8 mouse cellular contexts compared by ENCODE assay signal in the genomic region with DNA sequence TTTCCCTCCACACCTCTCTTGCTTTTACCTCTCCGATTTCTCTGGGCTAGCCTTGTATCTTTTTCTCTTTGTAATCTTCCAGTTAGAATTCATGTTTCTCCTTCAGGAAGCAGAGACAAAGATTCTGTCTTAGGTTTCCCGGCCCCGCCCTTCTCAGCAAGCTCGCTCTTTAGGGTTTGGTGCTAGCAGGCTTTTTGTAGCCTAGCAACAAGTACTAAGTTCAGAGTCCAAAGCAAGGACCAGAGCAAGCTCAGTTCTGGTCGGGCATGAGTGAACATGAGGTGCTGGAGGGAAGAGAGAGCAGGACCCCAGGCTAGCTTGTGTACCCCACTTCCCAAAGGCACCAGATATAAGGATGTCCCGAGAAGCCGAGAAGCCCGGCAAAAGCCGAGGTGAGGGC.
A peak's percentile ranks its signal among the peaks of the same experiment; 100 is the strongest.
DNase-seq lines count a peak whose midpoint lies in the region; ATAC-seq lines count a peak whose summit lies in the region.

No protein-coding gene starts in this region.

- H3K27ac ChIP-seq in hindbrain, embryonic 10.5 days, result peak overlapping the region; percentile 91
- H3K27ac ChIP-seq in limb, embryonic 12.5 days, result no peak overlapping the region
- no peak overlapping the region for H3K27ac ChIP-seq in stomach, embryonic 14.5 days (ENCODE audit: low read length)

- 11% methylated on average over 9 of the region's 9 CpGs for WGBS in hindbrain, embryonic 10.5 days
- 11% methylated on average over 9 of the region's 9 CpGs for WGBS in limb, embryonic 12.5 days
- WGBS in stomach, embryonic 14.5 days, result 5% methylated on average over 9 of the region's 9 CpGs

- H3K4me2 ChIP-seq in limb, embryonic 12.5 days, result peak overlapping the region; percentile 73
- H3K4me2 ChIP-seq in stomach, embryonic 14.5 days (replicated peaks; ENCODE audit: low read depth, low read length), result peak overlapping the region; percentile 45

- peak overlapping the region; percentile 59 for H3K4me3 ChIP-seq in hindbrain, embryonic 10.5 days
- H3K4me3 ChIP-seq in limb, embryonic 12.5 days (replicated peaks), result peak overlapping the region; percentile 47
- H3K4me3 ChIP-seq in stomach, embryonic 14.5 days (ENCODE audit: low read depth, low read length), result peak overlapping the region; percentile 30

- peaks cover 48% of the 10 kb centered on the region for H3K27me3 ChIP-seq in hindbrain, embryonic 10.5 days (ENCODE audit: insufficient read depth, poor library complexity, severe bottlenecking)
- peaks cover 47% of the 10 kb centered on the region for H3K27me3 ChIP-seq in limb, embryonic 12.5 days
- no peaks in the 10 kb centered on the region for H3K27me3 ChIP-seq in stomach, embryonic 14.5 days (ENCODE audit: control insufficient read depth, insufficient read depth, low read length)

- peaks cover 9% of the 10 kb centered on the region; the same call in 1 of the 2 replicates for H3K9me3 ChIP-seq in hindbrain, embryonic 10.5 days
- H3K9me3 ChIP-seq in limb, embryonic 12.5 days, result peaks cover 7% of the 10 kb centered on the region; the same call in 1 of the 2 replicates
- peaks cover 4% of the 10 kb centered on the region; the same call in 1 of the 2 replicates for H3K9me3 ChIP-seq in stomach, embryonic 14.5 days (ENCODE audit: control insufficient read depth, low read depth, low read length)

- peaks cover 31% of the 10 kb centered on the region for H3K4me1 ChIP-seq in hindbrain, embryonic 10.5 days (replicated peaks)
- H3K4me1 ChIP-seq in limb, embryonic 12.5 days (replicated peaks), result peaks cover 13% of the 10 kb centered on the region
- H3K4me1 ChIP-seq in stomach, embryonic 14.5 days (ENCODE audit: control insufficient read depth, insufficient read depth, low read length), result peaks cover 6% of the 10 kb centered on the region

- ATAC-seq in limb, embryonic 12.5 days (ENCODE audit: insufficient number of reproducible peaks, insufficient read depth, low FRiP score, low TSS enrichment, low read depth), result no peak
- no peak for ATAC-seq in stomach, embryonic 14.5 days (ENCODE audit: insufficient number of reproducible peaks, insufficient read depth, low FRiP score, low read depth)
- ATAC-seq in activated CD4-positive, CD25-positive, alpha-beta regulatory T cell, adult 4 months, result no peak

- DNase-seq in right cerebral cortex, postnatal 14 days, result peak; percentile 30
- DNase-seq in right cerebral cortex, postnatal 36 days (ENCODE audit: low spot score in 2 of 2), result no peak
- peak; percentile 52 for DNase-seq in hindbrain, embryonic 10.5 days (ENCODE audit: low spot score)
- no peak for DNase-seq in testis, postnatal 10 days (ENCODE audit: low spot score)
- DNase-seq in thymus, postnatal 25 days, result no peak

- peak overlapping the region; percentile 62 for H3K9ac ChIP-seq in limb, embryonic 12.5 days (replicated peaks)
- no peak overlapping the region for H3K9ac ChIP-seq in stomach, embryonic 14.5 days (replicated peaks; ENCODE audit: low read depth, low read length)

- H3K36me3 ChIP-seq in hindbrain, embryonic 10.5 days, result no peaks in the 10 kb centered on the region
- H3K36me3 ChIP-seq in limb, embryonic 12.5 days, result no peaks in the 10 kb centered on the region
- no peaks in the 10 kb centered on the region for H3K36me3 ChIP-seq in stomach, embryonic 14.5 days (ENCODE audit: control insufficient read depth, insufficient read depth, low read length)

Comparison
In these comparisons a context has a peak if more than half of its experiments do, and no peak if none do; other contexts are left out.
1. DNase-seq: peak in right cerebral cortex, postnatal 14 days (single experiment) and hindbrain, embryonic 10.5 days (single experiment); none in right cerebral cortex, postnatal 36 days (0 of 2), testis, postnatal 10 days (single experiment) and thymus, postnatal 25 days (single experiment).
2. Peak in every context shown above with its lines, with median percentiles within 50 percentile points of each other: H3K4me3 ChIP-seq.